Mouse (Mus musculus): Measurements from ENCODE around the gene Gm13030.
A peak's percentile ranks its signal among the peaks of the same experiment; 100 is the strongest.

GRCm38 (mm10) chr4:138856491-138856890 is 17.3 kb downstream of the Gm13030 start:
- TF ChIP-seq CTCF (IDR thresholded peaks at IDR 0.05; ENCODE audit: control insufficient read depth, insufficient read depth, insufficient replicate concordance, low read depth, low read length) = peak; percentile 92; the same call in 1 of the 2 replicates
- no peak for TF ChIP-seq POLR2A (IDR thresholded peaks at IDR 0.05; ENCODE audit: control insufficient read depth, low read depth, low read length)
